Mouse (Mus musculus) adrenal gland, postnatal 36 days (tissue): ENCODE measurements around the gene Cluh. TPM values are rescaled to one million over a fixed set of nuclear protein-coding genes. Genes with fewer than 3 reads are reported as not detected.
A peak's percentile ranks its signal among the peaks of the same experiment; 100 is the strongest.

Source experiments
- DNase-seq, 2 experiments: peaks; one replicate each; pipeline ENCODE4 v3.0.0; 2021; ENCODE audit warnings: mixed read lengths in 1 of 2
- long read RNA-seq, 2 experiments: library from polyadenylated mRNA; stranded (forward); transcript quantifications; one replicate each; pipeline ENCODE4 v2.0.0; 2021; ENCODE audit warnings: borderline sequencing depth in 2 of 2
- total RNA-seq, 2 experiments: library from RNA; stranded (reverse); gene quantifications; 2 replicates each; pipeline ENCODE4 v1.2.3; 2021

Cluh gene
- 100 to 1,000 TPM; 203 TPM for total RNA-seq
- long read RNA-seq, experiment 1, full-length matches to known transcripts: 4 of 81 reads
- long read RNA-seq, experiment 1, partial matches to known transcripts: 69 of 81 reads
- long read RNA-seq, experiment 1, other reads (novel, unspliced or antisense): 8 of 81 reads
- long read RNA-seq, experiment 2, full-length matches to known transcripts: 8 of 47 reads
- long read RNA-seq, experiment 2, partial matches to known transcripts: 34 of 47 reads
- long read RNA-seq, experiment 2, other reads (novel, unspliced or antisense): 5 of 47 reads

GRCm38 (mm10) chr11:74649095-74649646 lies at the start of gene Cluh:
Gene Cluh, plus strand, starts transcription at chr11:74649495.
- DNase-seq: peak; percentile 99

DNA sequence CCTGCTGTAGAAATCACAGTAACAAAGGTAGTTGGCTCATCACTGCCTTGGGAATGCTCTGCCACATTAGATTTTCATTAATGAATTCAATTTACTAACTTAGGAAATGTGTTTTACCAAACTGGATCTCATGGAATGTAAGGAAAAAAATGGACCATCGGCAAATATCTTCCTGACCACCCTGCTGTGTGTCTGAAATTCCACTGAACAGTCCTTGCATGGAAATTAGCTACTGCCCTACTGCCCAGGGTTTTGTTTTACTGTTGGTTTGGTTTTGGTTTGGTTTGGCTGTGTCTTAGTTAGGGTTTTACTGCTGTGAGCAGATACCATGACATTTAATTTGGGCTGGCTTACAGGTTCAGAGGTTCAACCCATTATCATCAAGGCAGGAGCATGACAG lies 47.0 kb upstream of the Cluh start:
- no peak for DNase-seq

GRCm38 (mm10) chr11:74610068-74610467 lies 39.2 kb upstream of the Cluh start:
- DNase-seq: no peak

DNA sequence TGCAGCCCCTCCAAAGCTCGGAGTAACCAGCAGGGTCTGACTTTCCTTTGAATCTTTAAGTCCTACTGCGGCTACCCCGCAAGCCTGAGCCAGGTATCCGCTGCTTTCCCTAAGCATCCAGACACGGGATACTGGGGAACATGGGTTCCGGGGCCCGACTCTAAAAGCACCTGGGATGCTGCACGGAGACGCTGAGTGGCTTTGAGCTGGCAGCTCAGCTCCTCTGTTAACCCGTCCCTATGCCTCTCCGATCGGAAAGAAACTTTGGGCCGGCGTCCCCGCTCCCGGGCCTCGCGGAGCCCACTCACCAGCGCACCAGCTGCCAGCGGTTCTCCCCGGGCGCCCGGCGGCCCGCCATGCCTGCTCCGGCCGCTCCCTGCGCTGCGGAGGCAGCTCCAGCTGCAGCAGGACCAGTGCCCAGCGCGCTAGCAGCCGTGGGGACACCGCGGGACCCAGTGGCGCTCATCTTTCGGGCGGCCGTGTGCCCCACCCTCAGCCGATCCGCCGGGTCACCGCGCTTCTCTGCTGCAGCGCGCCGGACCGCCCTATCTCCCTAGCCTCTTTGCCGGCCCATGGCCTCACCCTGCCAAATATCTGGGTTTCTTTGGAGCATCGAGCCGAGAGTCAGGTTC lies 38.6 kb upstream of the Cluh start, which contains the start of gene Rap1gap2:
TSS of gene Rap1gap2 (minus strand) at position 371 of the 632 bp plus-strand sequence.
- peak; percentile 50 to 58 for DNase-seq

GRCm38 (mm10) chr11:74611437-74611836 lies 37.9 kb upstream of the Cluh start:
- no peak for DNase-seq

GRCm38 (mm10) chr11:74613428-74613827 lies 35.9 kb upstream of the Cluh start:
- DNase-seq: no peak

DNA sequence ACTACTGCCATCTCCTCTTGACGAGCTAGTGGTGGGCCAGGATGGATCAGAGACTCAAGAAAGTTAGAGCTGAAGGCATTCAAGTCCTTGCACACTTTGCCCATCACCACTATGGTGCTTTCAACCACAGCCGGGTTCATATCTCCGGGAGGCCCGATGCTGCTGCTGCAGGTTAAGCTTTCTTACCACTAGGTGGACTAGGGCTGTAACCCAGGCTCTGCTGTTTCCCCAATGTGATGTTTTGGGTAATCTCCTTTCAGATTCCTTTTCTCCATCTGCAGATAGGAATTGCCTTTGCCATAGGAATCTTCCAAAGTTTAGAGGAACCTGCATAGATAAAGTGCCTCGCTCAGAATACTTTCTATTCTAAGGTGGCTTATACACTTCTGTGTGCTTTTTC lies 33.7 kb upstream of the Cluh start:
- DNase-seq: no peak

- peak; percentile 92 to 93 for DNase-seq
Observed at GRCm38 (mm10) chr11:74619201-74619955, 29.9 kb upstream of the Cluh start, which contains the start of gene Ccdc92b. Gene Ccdc92b, plus strand, starts transcription at chr11:74619605.

- no peak for DNase-seq
Observed at GRCm38 (mm10) chr11:74619956-74620300, 29.4 kb upstream of the Cluh start.

- DNase-seq: no peak
Observed at GRCm38 (mm10) chr11:74621974-74622669, 27.2 kb upstream of the Cluh start.

GRCm38 (mm10) chr11:74623693-74624092 lies 25.6 kb upstream of the Cluh start:
- DNase-seq: peak; percentile 72 to 79

- no peak for DNase-seq
Observed at GRCm38 (mm10) chr11:74625333-74625732, 24.0 kb upstream of the Cluh start.

DNA sequence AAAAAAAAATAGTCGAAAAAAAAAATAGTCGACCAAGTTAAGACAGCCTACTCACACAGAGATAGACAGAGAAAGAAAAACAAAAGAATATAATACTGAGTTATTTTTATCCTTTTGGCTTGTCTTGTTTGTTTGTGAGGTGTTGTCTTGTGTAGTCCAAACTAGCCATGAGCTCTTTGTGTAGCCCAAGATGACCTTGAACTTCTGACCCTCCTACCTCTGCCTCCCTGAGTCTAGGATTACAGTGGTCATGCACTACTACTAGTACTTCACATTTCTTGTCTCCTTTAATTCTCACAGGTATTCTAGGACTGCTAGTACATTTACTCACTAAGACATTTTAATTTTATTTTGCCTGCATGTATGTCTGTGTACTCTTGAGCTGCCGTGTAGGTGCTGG lies 21.8 kb upstream of the Cluh start:
- DNase-seq: no peak

DNA sequence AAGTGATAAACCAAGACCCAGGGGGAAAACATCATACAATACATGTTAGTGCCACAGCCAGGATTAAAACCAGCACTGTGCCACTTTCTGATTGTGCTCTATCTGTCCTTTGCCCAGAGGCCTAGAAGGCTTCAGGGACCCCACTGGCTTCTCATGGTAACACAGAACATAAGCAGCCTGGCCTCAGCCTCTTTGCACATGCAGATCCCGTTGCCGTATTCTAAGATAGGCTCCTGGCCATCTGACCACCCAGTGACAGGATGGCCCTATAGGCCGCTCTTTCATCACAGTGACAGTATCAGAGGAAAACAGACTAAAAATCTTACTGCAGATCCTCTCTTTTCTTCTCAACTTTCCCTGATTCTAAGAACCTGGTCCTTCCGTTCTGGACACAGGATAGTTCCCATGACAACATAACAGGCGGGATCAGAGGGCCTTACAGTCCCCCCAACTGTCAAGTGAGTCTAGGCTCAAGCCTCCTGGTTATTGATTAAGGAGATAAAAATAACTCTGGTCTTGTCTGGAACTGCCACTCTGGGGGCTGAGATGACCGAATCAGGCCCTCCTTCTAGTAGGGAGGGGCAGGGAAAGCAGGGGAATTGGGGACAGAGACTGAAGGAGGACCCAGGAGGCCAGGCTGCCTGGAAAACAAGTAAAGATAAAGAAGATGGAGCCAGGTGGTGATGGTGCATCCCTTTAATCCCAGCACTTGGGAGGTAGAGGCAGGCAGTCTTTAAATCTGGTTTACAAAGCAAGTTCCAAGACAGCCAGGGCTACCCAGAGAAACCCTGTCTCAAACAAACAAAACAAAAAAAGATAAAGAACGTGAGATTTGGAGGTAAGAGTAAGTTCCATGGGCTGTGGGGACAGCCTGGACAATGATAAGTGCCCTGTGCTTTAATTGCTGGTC lies 17.2 kb upstream of the Cluh start:
- no peak for DNase-seq

DNA sequence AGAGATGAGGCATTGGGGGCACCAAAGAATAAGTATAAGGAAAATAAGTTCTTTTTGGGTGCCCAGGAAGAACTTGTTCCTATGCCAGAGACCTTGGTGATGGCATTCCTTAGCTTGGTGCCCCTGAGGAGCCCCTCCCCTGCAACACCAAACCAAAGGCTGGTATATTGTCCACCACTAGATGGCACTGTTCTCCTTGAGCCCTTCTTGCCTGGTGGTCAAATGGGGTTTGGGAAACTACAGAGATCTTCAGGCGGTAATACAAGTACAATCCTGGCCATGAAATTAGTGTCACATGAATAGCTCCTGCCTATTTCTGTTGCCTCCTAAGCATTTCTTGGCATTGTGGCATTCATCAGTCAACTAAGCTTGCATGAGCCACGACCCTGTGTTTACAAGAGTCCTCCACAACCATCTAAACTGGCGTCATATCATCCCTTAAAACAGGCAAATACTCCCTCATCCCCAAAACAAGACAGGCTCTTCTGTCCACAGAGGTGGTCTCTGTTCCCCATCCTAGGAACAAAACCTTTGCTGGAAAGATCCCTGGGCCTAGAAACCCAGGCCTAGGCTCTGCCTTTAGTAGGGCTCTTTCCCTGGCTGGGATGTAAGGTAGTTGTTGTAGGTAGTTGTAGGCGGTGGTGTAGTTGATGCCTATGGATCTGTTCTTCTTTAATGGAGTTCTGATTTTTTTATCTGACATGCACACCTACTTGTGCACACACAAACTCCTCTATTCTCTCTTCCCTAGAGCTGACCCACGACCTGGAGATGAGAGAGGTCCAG lies 14.6 kb upstream of the Cluh start:
- peak; percentile 48 to 74 for DNase-seq

DNA sequence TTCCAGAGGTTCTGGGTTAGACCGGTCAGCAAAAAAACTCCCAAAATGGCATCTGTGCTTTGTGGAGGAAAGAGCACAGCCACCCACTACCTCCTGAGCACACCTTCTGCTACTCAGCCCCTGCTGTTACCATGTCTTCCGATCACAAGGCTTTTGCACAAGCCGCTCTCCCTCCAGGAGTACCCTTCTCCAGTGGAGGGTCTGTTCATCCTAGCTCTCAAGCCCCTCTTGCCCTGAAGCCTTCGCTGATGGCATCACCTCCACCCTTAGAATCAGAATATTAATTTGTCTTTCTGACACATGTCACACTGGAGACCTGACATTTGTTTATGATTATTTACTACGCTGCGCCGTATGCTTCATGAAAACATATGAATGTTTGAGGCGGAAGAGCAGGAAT lies 11.8 kb upstream of the Cluh start:
- DNase-seq: no peak

DNA sequence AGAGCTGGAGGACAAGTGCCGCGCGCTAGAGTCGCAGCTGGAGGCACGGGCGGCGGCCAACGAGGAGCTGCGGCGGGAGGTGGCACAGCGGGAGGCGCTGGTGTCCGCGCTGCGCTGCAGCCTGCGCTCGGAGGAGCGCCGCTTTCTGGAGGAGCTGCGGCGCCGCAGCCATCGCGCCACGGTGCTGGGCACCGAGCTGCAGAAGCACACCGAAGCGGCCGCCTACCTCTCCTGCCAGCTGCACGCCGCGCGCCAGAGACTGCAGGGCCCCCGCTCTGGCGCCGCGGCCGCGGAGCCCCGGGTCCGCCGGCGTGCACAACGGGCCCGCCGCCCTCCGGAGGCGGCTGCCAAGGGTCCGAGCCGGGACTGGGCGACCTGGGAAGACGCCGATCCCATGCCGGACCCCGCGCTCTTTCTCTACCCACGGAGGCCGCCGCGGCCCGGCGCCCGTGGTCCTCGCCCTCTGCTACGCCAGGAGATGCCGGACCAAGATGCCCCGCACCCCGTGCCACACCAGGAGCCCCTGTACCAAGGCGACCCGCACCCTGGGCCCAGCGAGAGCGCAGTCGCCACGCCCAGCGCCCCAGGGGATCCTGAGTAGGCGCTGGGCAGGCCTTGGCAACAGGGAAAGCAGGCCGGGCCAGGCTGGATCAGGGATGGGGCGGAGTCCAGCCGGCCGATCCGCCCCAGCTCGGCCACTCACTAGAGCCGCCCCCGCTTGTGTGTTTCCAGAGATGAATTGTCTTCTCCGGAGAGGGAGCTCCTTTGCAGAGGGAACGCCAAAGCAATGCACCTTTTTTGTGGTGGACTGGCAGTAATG lies 11.1 kb upstream of the Cluh start:
- DNase-seq: peak; percentile 91 to 92

DNA sequence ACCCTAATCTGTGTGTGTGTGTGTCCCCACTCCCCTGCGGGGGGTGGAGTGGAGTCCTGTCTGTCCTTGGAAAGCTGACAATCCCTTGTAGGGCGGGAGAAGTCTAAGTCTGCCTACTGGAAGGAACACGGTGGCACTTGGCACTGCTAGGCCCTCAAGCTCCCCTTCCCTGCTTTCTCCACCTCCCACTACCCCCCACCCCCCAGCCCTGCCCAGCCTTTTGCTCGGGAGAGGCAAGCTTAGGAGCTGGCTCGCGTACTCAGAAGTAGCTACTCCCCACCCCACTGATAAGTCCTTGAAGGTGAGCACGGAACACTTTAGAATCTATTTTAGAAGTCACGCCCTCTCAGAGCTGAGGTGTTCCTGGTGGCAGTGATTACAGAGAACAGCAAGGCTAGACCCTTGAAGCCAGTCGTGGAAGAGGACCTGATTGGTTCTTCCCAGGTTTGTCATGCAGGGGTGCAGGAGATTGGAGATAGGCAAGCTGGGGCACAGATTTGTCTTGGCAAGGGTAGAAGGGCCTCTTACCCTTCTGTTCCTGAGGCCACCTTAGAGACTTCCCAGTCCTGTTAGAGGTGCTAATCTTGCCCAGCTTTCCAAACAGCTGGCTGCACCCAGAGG lies 10.4 kb upstream of the Cluh start:
- DNase-seq: no peak

- DNase-seq: no peak
Observed at GRCm38 (mm10) chr11:74639628-74640027, 9.7 kb upstream of the Cluh start.
